Mouse (Mus musculus) naive thymus-derived CD4-positive, alpha-beta T cell, adult 2 months (primary cell): ENCODE data around the gene Serpina3k.
"Not testable (repeated sequence)": the region's sequence is repeated elsewhere in the genome, so short reads cannot be mapped to it uniquely, and the experiment has no call there.

ENCODE experiments used
- DNase-seq: peaks from one replicate; pipeline ENCODE4 v3.0.0-alpha.2; 2011; ENCODE audit warnings: low read depth

Serpina3k gene

DNA sequence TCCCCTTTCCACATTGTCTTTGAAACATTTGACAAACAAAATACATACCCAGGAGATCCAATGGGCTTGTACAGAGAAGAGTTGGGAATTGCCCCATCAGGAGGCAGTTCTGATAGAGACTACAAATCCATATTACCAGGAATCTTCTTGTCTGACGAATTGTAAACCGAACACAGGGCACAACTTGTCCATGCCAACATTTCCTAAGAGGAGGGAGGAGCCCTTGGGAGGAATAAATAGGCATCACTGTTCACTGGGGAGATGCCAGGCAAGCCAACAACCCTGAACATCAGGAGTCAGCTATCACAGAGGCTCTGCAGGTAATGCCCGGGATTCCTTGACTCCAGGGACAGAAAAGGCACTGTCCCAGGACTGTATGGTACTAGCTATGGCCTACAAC, at the start of gene Serpina3k, which contains the start of gene Serpina3m:
Gene Serpina3k, plus strand, starts transcription at position 261 of the 400 bp plus-strand sequence.
Gene Serpina3m, plus strand, starts transcription at position 261 of the 400 bp plus-strand sequence.
- DNase-seq, result not testable (repeated sequence)

GRCm38 (mm10) chr12:104289872-104290271, 48.4 kb upstream of the Serpina3k start:
- DNase-seq, result no peak

- no peak for DNase-seq
These were observed 44.3 kb upstream of the Serpina3k start for GRCm38 (mm10) chr12:104293963-104294362.

DNA sequence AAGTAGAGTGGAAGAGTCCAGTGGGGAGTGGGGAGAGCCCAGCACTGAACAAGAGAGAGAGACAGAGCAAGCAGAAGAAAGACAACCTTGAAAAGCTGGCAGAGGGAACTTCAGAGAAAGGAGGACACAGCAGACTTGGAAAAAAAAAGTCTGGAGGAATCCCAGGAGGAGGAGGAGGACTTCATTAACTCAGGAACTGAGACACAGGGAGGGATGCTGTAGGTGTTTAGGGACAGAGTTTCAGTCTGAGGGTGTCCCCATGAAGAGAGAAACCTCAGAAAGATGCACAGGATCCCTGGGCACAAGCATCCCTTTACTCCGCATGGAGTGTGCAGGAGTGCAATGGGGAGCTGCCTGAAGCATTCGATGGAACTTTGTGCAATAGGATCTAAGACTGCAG, 40.2 kb upstream of the Serpina3k start:
- no peak for DNase-seq

DNA sequence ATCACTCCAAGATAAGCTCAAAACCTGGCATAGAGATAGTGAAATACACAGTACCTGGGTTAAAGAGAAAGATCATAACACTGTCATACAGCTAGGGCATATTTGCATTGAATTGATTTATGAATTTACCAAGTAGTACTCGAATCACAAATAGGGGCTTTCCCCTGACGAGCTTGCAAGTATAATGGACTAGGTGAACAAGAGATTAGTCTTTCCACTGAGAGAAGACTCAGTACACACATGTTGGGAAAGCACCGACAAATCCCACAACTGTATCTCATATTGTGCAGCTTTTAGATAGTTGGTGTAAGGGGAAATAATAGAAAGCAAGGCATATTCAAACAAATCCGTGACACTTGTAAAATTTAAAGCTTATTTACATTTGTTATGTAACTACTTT, 32.3 kb upstream of the Serpina3k start:
- DNase-seq, result no peak

DNA sequence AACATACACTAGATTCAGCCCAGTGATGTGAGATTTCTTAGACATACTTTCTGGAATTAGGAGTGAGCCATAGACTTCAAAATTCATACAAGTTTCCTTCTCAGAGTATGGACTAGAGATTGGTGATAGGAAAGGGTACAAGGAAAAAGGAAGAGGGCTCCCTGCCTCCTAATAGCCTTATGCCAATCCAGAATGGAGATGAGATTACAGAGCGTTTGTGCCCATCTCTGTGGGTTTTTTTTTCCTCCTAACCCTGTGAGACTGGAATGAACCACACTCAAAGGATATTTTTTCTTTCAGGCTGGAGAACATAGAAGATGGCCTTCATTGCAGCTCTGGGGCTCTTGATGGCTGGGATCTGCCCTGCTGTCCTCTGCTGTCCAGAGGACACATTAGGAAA, 24.0 kb upstream of the Serpina3k start, which contains the start of gene Serpina3j:
Gene Serpina3j, plus strand, starts transcription at position 301 of the 400 bp plus-strand sequence.
- DNase-seq, result no peak

- no peak for DNase-seq
These were observed 15.8 kb upstream of the Serpina3k start for GRCm38 (mm10) chr12:104322454-104322853.

DNA sequence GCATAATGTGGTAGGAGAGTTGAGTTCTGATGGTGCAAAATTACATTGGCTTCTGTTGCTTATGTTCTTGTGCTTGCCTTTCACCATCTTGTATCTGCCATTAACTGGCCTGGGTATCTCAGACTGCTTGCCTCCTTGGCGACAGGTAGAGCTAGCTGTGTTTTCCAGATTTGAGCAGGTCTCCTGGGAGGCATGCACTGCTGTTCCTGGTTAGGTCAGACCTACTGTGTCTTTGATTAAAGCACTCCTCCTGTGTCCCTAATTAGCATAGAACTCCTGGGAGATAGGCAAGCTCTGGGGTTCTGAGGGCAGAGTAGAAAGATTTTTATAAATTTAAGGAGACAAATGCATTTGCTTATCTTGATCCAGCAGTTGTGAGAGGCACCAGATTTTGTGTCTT, 6.6 kb upstream of the Serpina3k start:
- no peak for DNase-seq

DNA sequence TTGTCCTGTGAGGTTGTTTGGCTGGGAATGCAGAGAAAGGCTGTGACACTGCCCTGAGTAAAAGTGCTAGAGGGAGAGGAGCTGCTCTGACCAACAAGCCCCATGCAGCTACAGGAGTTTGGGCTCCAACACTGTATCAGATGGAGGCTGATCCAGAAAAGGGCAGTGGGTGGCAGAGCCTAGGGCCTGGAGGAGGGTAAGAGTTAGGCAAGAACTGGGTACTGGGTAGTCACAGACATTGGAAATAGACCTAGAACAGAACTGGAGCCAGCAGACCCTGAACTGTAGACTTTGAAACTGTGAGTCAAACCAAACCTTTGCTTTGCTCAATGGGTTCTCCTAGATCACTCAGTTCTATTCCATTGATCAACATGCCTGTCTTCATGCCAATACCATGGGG, 1.4 kb upstream of the Serpina3k start:
- DNase-seq, result not testable (repeated sequence)

- DNase-seq, result no peak
These were observed 419 bp downstream of the Serpina3k start for GRCm38 (mm10) chr12:104338705-104339104.

GRCm38 (mm10) chr12:104342489-104342888, 4.2 kb downstream of the Serpina3k start:
- DNase-seq, result not testable (repeated sequence)

DNA sequence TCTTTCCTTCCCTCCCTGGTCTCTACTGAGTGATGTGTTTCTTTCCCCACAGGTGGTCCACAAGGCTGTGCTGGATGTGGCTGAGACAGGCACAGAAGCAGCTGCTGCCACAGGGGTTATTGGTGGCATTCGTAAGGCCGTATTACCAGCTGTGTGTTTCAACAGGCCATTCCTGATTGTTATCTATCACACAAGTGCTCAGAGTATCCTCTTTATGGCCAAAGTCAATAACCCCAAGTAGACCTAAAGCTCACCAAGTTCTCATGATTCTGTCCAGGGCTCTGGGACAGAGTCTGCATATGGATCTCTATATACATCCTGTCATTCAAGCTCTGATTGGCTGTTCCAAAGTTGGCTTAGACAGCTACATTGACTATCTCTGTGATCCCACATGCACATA, 6.9 kb downstream of the Serpina3k start:
- no peak for DNase-seq

- no peak for DNase-seq
These were observed 7.4 kb downstream of the Serpina3k start for GRCm38 (mm10) chr12:104345707-104346106.

- DNase-seq, result no peak
These were observed 8.8 kb downstream of the Serpina3k start for GRCm38 (mm10) chr12:104347091-104347490.

- not testable (repeated sequence) for DNase-seq
These were observed 13.5 kb downstream of the Serpina3k start for GRCm38 (mm10) chr12:104351812-104352211.

GRCm38 (mm10) chr12:104356006-104356405, 17.7 kb downstream of the Serpina3k start:
- no peak for DNase-seq

DNA sequence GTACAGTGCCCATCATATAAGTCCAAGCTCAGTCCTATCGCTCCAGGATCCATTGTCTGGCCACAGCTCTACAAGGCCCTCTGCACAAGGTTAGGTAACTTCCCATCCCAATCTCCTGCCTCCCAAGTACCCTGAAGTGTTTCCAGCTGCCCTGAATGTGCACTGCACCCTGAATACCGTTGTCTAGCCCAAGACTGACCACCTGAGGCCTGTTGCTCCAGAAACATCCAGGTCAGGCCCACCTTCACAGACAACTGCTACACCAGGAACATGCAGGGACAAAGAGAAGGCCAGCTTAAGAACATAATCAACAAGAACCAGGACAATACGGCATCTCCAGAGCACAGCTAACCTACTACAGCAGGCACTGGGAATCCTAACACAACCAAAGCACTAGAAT, 31.7 kb downstream of the Serpina3k start:
- no peak for DNase-seq

- DNase-seq, result not testable (repeated sequence)
These were observed 38.9 kb downstream of the Serpina3k start for GRCm38 (mm10) chr12:104377179-104377578.

GRCm38 (mm10) chr12:104378351-104378750, 40.1 kb downstream of the Serpina3k start:
- not testable (repeated sequence) for DNase-seq

DNA sequence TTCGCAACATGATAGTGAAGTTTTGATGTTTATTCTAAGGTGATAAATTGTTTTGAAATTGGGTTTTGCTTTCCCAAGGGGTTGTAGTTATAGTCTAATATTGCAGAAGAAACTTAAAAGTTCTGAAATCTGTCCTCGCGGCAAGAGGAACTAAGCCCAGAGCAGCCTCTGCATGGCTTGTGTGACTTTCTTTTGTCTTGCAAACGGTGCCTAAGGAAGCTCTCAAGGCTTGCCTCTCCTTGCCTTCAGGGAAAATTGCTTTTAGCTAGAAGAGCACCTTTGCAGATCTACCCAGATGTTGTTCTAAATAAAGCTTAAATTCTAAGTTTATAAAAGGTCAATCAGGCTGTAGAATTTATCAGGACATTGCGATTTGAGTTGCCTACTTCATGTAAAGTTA, 40.5 kb downstream of the Serpina3k start:
- not testable (repeated sequence) for DNase-seq

GRCm38 (mm10) chr12:104379856-104380255, 41.6 kb downstream of the Serpina3k start:
- no peak for DNase-seq

GRCm38 (mm10) chr12:104381071-104381604, 42.9 kb downstream of the Serpina3k start:
- DNase-seq, result not testable (repeated sequence)

DNA sequence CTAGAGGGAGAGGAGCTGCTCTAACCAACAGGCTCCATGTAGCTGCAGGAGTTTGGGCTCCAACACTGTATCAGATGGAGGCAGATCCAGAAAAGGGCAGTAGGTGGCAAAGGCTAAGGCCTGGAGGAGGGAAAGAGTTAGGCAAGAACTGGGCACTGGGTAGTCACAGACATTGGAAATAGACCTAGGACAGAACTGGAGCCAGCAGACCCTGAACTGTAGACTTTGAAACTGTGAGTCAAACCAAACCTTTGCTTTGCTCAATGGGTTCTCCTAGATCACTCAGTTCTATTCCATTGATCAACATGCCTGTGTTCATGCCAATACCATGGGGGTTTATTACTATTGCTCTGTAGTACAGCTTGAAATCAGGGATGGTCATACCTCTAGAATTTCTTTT, 47.7 kb downstream of the Serpina3k start:
- not testable (repeated sequence) for DNase-seq

- DNase-seq, result not testable (repeated sequence)
These were observed 48.6 kb downstream of the Serpina3k start for GRCm38 (mm10) chr12:104386878-104387277.
